Mouse (Mus musculus) spleen, adult 18-20 months (tissue): ENCODE measurements around the gene Eri3.

ENCODE experiments used
- DNase-seq, 2 experiments: peaks; one replicate each; pipeline ENCODE4 v3.0.0; 2022; ENCODE audit warnings: mixed read lengths in 2 of 2

Eri3 gene

DNA sequence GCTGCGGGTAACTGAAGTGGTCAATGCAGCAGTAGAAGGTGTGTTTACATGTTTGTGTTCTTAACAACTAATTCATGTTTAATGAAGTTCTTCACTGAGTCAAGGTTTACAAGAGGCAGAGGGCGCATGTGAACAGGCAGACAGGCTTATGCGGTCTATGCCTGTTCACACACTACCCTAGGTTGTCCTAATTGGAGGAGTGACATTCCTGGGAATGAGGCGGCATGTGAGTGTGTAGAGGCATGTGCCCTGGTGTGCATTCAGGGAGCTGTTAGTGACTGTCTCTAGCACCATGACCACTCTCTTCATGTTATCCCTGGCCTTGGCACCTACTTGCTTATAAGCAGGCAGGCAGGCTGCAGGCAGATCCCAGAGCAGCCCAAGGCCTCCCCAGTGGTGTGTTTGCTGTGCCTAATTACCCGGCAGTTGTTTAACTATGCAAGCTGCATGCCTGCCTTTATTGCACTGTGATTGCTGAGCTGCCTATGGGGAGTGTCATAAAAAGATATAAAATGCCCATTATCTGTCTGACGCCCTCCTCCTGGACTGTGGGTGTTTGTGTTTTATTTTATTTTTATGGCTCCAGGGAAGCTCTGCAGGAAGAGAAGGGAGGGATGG, 80.0 kb downstream of the Eri3 start:
- DNase-seq = no peak

DNA sequence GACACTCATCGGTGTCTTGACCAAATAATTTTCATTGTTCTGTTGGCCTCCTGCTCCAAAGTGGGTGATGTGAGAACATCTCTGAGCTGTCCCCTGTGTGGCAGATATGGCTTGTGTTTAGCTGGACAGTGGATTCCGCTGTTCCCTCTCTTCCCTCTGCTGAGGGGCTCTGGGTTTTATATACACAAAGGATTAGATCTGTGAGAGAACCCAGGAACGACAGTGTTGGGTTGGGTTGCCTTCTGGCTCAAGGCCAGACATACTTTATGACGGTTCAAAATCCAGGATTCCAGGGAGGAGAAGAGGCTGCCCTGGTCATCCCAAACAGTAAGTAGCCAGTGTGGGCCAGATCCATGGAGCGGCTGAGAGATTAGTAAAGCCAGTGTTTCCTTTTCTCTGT, 83.4 kb downstream of the Eri3 start:
- no peak for DNase-seq

DNA sequence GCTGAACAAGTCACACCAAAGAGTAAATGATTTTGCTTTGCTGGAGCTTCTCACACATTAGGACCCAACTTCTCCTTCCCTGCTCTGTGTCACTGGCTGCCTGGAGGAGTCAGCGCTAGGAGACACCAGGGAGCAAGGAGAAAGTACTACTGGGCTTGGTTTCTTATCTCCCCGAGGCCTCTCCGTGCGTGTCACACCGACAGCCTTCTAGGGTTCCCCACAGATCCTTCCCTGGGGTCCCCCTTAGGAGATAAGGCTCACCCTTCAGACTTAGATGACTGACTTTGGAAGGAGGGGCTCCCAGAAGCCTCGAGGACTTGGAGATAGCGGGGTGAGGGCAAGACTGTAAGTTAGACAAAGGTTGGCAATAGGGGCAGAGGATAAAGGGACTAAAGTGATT, 84.5 kb downstream of the Eri3 start:
- no peak for DNase-seq

DNA sequence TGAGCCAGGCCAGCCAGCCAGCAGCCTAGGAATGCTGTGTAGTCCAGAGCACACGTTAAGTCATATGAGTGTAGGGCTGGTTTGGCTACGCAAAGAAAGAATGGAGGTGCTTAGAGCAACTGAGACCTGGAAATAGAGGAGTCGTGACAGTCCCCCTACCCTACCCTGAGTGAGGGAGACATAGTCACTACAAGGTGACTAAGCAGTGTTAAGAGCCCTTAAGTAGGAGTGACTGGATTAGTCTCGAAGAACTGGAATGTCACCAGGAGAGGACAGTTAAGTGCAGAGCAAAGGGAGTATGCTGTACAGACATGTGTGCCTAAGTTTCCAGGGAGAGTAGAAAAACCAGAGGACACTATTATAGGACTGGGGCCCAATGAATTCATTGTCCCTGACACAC, 86.0 kb downstream of the Eri3 start:
- no peak for DNase-seq

DNA sequence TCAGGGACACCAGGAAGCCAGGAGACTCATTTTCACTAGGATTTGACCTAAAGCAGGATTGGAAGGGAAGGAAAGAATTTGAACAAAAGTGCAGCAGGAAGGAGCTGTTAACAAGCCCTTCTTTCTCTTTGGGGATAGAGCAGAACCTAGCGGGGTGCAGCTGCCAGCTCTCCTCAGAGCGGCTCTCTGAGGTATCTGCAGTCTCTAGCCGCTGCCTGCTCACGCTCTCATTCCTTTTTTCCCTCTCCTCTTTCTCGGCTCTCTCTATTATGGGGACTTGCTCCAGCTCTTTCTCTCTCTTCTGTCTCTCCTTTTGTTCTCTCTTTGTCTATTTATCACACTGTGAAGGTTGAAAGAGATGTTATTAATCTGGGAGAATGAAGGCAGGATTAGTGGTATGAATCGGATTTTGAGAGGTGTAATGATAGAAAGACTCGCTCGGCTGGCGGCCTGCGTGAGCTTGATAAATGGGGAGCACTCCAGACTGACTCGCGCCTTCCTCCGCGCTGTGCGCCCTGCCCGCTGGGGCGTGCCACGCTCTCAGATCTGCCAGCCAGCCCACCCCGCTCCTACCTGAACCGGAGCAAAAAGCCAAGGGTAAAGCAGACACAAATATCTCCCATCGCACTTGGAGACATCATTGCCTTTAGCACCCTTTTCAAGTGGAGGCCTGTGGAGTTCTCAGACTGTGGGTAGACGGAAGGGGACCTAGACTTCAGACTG, 86.9 kb downstream of the Eri3 start:
- no peak for DNase-seq

DNA sequence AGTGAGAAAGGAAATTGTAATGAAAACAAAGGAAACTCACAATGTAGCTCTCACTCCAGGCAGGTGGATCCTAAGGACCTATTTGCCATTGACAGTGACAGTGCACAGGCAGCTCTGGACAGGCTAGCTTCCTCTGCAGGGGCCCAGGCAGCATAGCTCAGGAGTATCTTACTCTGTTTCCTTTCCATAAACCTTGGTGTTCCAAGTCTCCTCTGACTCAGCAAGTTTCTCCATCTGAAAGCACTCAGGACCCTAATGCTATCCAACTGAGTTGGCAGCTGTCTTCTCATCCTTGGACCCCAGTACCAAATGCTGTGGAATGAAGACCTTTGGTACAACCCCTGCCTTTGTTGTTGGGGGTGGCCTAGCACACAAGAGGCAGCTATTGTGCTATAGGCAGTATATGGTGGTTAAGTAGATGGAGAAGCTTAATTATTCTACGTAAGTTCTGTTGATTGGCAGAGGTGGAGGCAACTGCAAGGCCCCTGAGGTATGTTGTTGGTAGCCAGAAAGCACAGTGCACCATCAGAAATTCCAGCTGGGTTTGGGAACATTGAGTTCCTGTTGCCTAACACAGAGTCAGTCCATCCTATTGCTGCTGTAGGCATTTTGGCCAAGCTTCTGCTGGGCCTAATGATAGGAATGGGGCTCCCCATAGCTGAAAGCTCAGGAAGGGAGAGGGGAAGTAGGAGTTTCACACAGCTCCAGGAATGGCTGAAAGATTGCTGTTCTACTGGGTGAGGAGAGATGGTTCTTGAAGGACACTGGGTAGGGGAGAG, 90.9 kb downstream of the Eri3 start:
- DNase-seq = no peak

DNA sequence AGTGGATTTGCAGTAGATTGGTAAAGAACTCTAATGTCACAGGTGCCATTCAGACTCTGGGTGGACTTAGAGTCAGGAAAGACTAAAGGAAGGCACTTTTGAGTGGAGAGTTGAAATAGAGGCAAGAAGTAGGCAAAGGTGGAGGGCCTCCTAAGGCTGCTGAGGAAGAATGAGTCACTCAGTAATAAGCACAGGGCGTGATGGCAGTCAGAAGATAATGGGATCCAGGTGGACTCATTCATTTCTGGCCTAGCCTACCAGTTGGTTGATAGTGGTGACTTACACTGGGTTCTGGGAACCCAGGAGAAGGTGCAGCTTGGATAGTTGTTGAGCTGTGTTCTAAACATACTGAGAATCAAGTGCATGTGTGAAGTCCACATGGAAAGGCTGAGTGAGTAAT, 91.6 kb downstream of the Eri3 start:
- no peak for DNase-seq

DNA sequence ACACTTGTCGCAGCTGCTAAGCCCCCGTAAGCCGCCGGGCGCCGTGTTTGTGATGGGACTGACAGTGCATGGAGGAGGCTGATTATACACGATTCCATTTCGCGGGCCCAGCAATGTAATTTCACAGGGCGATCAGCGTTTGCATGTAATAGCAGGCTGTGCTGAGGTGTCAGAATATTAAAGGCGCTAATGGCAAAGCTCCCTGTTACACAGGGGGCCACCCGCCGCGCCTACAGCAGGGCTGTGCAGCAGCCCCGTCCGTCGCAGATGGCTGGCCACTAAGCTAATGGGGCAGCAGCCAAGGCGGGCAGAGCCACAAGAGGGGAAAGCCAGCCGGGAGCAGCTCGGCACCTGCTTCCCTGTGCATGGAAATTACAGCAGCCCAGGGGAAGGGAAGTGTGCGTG, 94.9 kb downstream of the Eri3 start:
- DNase-seq = no peak

DNA sequence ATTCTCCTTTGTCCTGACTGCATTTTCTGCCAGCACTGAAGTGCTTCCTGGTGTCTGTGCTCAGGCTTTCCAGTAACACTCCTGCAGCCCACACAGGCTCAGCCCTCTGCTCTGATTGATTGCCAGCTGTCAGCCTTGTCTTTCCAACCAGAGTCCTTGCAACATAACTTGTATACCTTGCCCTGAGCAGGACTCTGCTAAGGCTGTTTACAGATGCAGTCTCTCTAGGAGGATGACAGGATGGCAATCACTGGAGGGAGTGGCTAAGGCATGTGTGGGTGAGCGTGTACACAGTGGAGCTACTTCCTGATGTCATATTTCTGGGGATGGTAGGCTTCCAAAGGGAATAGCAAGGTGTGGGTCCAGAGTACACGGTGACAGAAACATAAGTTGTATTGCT, 95.7 kb downstream of the Eri3 start:
- no peak for DNase-seq

DNA sequence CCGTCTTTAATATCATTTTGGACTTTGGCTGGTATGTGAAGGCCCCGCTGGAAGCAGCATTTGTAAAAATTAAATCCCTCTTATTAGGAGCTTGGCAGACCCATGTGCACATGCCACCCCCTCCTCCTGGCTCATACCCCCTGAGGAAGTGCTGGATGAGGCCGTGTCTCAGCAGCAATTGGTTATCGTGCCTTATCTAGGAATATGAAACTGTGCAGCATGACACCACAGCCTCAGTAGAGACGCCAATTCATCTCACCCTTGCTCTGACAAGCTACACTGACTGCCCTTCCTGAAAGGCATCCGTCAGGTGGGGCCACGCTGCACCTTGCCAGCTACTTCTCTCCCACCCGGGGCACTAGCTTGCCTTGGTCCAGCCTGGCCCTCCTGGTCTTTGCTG, 96.3 kb downstream of the Eri3 start:
- no peak for DNase-seq

DNA sequence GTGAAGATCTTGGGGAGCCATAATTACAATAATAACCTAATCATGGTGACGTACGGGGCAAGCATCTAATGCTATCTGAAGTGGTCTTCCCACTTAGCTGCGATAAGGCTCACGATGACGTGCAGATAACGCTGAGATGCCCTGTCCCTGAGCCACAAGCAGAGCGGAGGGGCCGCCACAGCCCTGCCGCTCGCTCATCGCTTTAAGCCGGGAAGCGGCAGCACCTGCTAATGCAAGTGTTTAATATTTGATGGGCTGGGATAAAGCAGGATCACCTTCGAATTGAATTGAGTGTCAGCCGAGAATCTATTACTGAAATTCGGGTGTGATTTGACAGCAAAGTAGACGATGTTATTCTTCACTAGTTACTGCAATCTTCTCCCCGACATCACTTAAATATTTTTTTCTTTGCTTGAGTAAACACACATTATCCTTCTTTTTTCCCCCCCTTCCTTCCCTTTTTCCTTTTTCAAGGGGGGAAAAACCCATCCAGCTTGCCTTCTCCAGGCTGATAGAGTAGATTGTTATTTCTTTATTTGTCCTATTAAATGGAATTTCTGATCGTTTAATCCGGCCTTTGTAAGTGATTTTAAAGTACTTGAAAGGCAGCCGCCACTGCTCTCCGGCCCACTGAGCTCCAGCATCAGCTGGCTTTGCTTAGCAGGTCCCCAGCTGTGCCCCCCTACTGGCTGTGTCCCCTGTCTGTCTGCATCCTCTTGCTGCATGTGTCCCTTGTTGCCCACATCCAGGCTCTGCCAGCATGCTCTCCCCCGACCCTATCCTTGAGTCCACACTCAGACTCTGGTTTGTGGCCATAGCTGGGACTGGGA, 97.0 kb downstream of the Eri3 start:
- DNase-seq = no peak

DNA sequence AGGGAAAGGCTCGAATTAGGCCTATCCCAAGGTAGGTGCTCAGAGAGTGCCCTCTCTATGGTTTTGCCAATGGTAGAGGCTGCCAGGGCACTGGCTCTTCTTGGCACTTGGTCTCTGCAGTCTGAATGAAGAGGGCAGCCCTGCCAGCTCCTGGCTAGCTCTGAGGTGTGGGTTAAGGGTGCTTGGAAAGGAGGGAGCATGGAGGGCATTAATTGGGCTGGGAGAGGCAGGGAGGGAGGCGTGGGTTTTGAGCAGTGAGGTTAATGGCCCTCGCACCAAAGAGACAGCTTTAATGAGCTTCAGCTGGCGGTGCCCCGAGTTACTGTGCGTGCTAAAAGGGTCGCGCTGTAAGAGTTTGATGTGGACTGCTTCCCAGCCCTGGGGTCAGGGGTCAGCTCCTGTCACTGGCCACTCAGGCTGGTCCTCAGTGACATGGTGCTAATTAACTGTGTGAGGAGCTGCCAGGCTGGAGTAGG, 101.5 kb downstream of the Eri3 start:
- no peak for DNase-seq

DNA sequence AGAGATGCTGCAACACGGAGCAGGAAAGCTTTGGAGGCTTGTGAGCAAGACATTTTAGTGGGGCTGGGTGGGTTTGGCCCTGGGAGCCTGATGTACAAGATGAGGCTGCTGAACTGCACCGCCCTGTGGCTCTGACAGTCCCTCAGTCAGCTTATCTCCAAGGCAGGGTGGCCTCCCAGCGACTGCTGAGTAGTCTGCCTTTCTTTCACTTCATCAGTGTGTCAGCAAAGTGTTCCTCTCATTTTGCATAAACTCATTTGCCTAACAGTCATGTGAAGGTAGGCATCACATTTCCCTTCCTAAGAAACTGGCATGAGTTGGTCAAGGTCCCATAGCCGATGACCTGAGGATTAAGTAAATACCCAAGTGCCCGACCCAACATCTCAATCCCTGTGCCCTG, 102.6 kb downstream of the Eri3 start:
- no peak for DNase-seq

DNA sequence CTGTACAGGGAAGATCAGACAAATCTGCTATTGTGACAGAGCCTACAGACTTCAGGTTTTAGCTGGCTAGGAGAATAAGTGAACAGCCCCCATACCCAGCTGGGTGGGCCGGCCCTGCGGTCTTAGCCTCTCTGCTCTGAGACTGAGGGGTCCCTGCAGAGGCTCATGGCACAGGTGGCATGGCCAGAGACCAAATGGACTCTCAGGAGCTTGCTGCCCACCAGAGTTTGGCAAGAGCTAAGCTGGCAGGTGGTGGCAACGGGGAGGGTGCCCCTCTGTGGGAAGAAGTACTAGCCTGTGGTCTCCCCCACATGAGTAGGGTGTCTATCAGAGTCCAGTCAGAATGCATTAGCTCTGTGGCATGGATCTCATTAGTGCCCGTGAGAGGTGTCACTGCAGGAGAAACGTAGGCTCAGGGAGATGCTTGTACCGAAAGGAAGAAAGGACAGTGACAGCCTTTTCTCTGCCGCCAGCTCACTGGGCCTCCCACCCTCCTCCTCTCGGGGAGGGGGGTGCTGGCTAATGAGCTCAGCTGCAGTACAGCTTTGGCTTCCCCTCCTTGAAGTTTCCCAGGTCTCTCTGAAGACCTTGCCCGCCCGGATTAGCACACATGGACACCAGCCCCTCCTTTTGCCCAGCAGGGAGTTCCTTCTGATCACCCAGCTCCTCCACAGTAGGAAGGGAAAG, 104.0 kb downstream of the Eri3 start:
- DNase-seq = no peak

DNA sequence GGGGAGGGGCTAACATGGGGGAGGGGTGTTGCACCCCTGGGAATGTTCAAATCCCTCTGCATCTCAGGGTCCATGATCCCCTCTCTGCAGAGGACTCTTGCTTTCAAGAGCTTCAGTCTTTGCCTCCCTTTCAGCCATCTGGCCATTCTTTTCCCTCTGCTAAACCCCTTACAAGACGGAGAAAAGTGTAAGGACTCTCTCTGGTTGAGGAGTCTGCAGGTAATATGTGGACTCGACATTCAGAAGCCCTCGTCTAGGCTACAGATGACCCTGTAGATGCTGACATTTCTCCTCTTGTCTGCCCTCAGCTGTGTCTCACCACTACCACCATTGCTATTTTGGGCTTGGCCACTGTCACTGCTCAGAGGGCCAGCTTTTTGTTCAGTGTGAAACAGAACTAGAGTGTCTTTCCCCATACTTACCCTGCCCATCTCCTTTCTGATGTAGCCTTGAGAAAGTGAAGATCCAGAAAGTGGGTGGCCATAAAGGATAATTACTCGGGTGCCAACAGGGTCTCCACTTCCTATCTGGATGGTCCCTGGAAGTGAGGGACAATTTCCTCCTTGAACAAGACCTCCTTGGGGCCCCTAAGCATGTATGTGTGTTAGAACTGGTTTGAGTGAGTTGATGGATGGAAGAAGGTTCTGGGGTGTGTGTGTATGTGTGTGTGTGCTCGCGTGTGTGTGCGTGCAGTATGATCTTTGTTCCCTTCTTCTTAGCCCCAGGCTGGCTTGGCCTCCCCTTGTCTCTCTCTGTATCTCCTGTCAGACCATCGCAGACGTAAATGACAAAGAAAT, 104.7 kb downstream of the Eri3 start:
- DNase-seq = no peak

DNA sequence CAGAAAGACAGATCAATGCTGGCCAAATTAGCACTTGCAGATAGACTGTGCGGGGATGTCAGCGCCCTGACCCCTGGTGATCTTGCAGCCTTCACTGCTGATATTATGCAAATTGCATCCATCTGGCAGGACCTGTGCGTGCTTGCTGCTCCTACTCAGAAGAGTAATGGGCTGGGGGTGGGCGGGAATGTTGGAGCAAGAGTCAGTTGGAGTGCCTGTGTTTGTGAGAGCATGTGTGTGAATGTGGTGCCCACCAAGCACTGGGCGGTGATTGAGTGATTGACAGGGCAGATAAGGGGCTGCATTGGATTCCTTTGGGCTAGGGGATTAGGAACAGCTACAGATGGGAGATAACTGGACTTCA, 105.3 kb downstream of the Eri3 start:
- no peak for DNase-seq

DNA sequence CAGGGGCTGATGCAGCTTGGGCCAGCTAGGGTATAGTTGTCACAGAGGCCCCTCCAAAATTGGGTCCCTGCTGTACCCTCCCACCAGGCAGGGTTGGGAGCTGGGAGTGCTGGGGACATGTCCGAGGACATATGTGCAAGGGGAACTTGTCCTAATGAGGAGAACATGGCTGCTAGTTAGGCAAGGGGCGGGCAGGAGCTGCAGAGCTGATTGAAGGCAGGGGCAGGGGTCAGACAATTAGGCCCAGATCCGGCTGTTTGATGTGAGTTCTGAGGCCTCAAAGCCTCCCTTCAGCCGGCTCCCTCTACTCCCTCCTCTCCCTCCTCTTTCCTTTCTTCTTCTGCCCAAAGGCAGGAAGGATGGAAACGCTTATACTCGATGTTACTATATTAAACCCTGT, 106.8 kb downstream of the Eri3 start:
- DNase-seq = no peak

DNA sequence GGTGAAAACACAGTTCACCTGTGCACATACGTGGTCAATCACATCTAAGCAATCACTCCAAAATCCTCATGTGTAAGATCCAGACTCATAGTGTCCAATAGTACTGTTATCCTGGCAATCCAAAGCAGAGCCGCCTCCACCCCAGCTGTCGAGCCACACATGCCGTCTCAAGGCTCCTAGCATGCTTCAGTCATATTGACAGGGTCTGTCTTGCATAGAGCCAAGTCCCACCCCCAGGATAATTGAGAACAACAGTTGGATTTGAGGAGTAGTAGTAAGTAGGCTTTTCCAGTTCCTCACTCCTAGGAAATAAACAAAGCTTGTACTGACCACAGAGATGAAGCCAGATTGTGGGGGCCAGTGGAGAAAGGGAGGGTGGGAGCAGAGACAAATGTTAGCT, 107.5 kb downstream of the Eri3 start:
- no peak for DNase-seq

DNA sequence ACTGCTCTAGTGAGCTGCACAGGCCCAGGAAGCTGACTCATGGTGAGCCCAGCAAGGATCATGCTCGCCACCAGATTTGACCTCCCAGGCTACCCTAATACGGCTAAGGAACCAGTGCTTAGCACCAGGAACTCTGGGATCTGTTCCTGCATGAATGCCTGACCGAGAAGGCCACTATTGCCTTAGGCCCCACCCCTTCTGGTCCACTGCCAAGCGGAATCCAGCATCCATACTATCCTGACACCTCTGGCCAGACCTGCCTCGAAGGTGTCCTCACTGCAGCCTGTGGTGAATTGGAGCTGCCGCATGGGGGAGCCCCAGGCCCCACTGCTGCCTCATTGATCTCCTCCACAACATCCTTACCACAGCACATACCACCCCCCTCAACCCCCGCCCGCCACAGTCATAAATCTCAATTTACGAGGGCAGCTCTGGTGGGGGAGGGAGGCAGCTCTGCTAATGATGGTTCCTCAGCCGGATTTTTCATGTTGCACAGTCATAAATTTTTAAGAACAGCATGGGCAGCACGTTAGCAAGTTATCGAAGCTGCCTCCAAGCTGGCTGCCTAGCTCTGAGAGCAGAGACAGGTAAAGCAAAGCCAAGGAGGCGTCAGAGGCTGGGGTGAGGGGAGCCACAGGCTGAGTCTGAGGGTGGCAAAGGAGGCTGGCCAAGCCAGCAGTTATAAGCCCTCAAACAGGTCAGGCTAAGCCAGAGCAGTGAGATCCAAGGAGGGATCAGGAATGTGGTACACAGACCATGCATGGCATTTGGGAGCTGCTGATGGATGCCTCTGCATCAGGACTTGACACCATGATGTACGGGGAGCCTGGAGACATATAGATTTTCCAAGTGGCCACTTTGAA, 108.6 kb downstream of the Eri3 start:
- no peak for DNase-seq

DNA sequence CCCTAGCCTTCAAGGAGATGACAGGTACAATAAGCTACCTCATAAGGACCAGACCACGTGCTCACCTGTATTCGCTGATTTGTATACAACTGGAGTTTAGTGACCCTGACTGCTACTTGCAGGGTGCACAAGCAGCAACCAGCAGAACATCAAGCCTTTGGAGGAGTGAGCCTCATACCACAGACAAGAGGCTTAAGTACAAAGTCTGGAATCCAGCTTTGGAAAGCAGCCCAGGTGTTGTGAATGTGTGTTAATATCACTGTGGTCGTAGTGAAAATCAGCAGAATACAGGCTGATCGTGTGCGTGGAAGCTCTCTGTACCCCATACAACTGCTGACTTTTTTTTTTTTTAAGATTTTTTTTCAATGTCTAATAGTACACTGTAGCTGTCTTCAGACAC, 109.8 kb downstream of the Eri3 start:
- no peak for DNase-seq
